11 mouse cellular contexts compared by ENCODE assay signal in genomic region chr17:5261874-5262605, GRCm38 (mm10).
A peak's percentile ranks its signal among the peaks of the same experiment; 100 is the strongest.
DNase-seq lines count a peak whose midpoint lies in the region; ATAC-seq and TF ChIP-seq lines count a peak whose summit lies in the region.
"Had no signal": no experiment of that assay in that cellular context is flagged by ENCODE, and none has a peak within 500 bp of the region (broad histone marks: within the 10 kb centered on the region; RNA-seq: fewer than 3 reads in every experiment).

No protein-coding gene starts in this region.

- H3K4me3 ChIP-seq in heart, adult 2 months, result no peak overlapping the region
- H3K4me3 ChIP-seq in heart, embryonic 10.5 days, result no peak overlapping the region
- H3K4me3 ChIP-seq in lung, embryonic 14.5 days (ENCODE audit: low read depth, low read length), result no peak overlapping the region
- no peak overlapping the region for H3K4me3 ChIP-seq in intestine, embryonic 16.5 days (ENCODE audit: low read length)
- H3K4me3 ChIP-seq in neural tube, embryonic 15.5 days (replicated peaks), result no peak overlapping the region
- H3K4me3 ChIP-seq: myocyte had no signal

- no peaks in the 10 kb centered on the region for H3K79me2 ChIP-seq in heart, adult 2 months (replicated peaks; ENCODE audit: control insufficient read depth, insufficient read depth, low read length)

- peak; percentile 56 for ATAC-seq in lung, embryonic 14.5 days (ENCODE audit: insufficient read depth)
- peak; percentile 55 for ATAC-seq in intestine, embryonic 16.5 days
- 0 out of 2 replicates have a peak, but pooled peaks have one; percentile 18 for ATAC-seq in neural tube, embryonic 15.5 days (ENCODE audit: low FRiP score)
- ATAC-seq in cerebellum, adult (ENCODE audit: insufficient number of reproducible peaks, low FRiP score, low TSS enrichment), result no peak

- H3K27ac ChIP-seq in heart, adult 2 months, result no peak overlapping the region
- H3K27ac ChIP-seq in heart, embryonic 10.5 days, result no peak overlapping the region
- no peak overlapping the region for H3K27ac ChIP-seq in lung, embryonic 14.5 days (ENCODE audit: low read depth)
- H3K27ac ChIP-seq in intestine, embryonic 16.5 days (ENCODE audit: low read length), result no peak overlapping the region
- H3K27ac ChIP-seq in neural tube, embryonic 15.5 days (replicated peaks), result no peak overlapping the region; the same call in 1 of the 2 replicates

- no peak for TF ChIP-seq EP300 in heart, adult 2 months (IDR thresholded peaks at IDR 0.05; ENCODE audit: insufficient read depth, low read depth, low read length)

- no peaks in the 10 kb centered on the region for H3K9me3 ChIP-seq in heart, embryonic 10.5 days
- H3K9me3 ChIP-seq in lung, embryonic 14.5 days (ENCODE audit: low read depth, low read length), result no peaks in the 10 kb centered on the region
- no peaks in the 10 kb centered on the region for H3K9me3 ChIP-seq in intestine, embryonic 16.5 days (ENCODE audit: control insufficient read depth, low read length)
- H3K9me3 ChIP-seq in neural tube, embryonic 15.5 days (replicated peaks), result no peaks in the 10 kb centered on the region

- peak; percentile 34 to 45 for DNase-seq in heart, adult 2 months
- DNase-seq in heart, embryonic 10.5 days (ENCODE audit: low spot score), result no peak
- DNase-seq in lung, embryonic 14.5 days, result peak; percentile 33
- no peak for DNase-seq in lung, postnatal 36 days
- no peak for DNase-seq in layer of hippocampus, postnatal 25 days (ENCODE audit: extremely low spot score in 1 of 2, low spot score in 1 of 2)
- DNase-seq: kidney, postnatal 14 days; thymus, postnatal 4 days had no signal

- H3K4me1 ChIP-seq in heart, adult 2 months (ENCODE audit: control insufficient read depth, insufficient read depth, low read length), result peaks cover 5% of the 10 kb centered on the region
- H3K4me1 ChIP-seq in heart, embryonic 10.5 days, result peaks cover 16% of the 10 kb centered on the region; the same call in 1 of the 2 replicates
- no peaks in the 10 kb centered on the region for H3K4me1 ChIP-seq in lung, embryonic 14.5 days (ENCODE audit: insufficient read depth)
- 0 out of 2 replicates have a peak, but pooled peaks cover 15% of the 10 kb centered on the region for H3K4me1 ChIP-seq in intestine, embryonic 16.5 days (ENCODE audit: control insufficient read depth, insufficient read depth, low read length)
- H3K4me1 ChIP-seq in neural tube, embryonic 15.5 days, result peaks cover 30% of the 10 kb centered on the region

- no peaks in the 10 kb centered on the region for H3K36me3 ChIP-seq in heart, adult 2 months (ENCODE audit: control insufficient read depth, insufficient read depth, low read length)
- H3K36me3 ChIP-seq in heart, embryonic 10.5 days, result peaks cover 6% of the 10 kb centered on the region
- H3K36me3 ChIP-seq in lung, embryonic 14.5 days (ENCODE audit: insufficient read depth), result peaks cover 7% of the 10 kb centered on the region; the same call in 1 of the 2 replicates
- no peaks in the 10 kb centered on the region; the same call in 1 of the 2 replicates for H3K36me3 ChIP-seq in intestine, embryonic 16.5 days (ENCODE audit: control insufficient read depth, insufficient read depth, low read length)
- H3K36me3 ChIP-seq in neural tube, embryonic 15.5 days, result peaks cover 3% of the 10 kb centered on the region; the same call in 1 of the 2 replicates

- H3K9ac ChIP-seq in heart, adult 2 months (ENCODE audit: low read depth, low read length), result no peak overlapping the region
- H3K9ac ChIP-seq in lung, embryonic 14.5 days, result no peak overlapping the region
- H3K9ac ChIP-seq in intestine, embryonic 16.5 days (ENCODE audit: low read depth, low read length), result no peak overlapping the region
- H3K9ac ChIP-seq in neural tube, embryonic 15.5 days (replicated peaks), result no peak overlapping the region

- H3K4me2 ChIP-seq in lung, embryonic 14.5 days, result no peak overlapping the region
- H3K4me2 ChIP-seq in intestine, embryonic 16.5 days (ENCODE audit: low read depth, low read length), result no peak overlapping the region
- H3K4me2 ChIP-seq in neural tube, embryonic 15.5 days, result no peak overlapping the region

- no peak for TF ChIP-seq CTCF in heart, adult 2 months (IDR thresholded peaks at IDR 0.05)
- no peak for TF ChIP-seq CTCF in lung, embryonic 14.5 days (IDR thresholded peaks at IDR 0.05; ENCODE audit: low read depth)

- intact Hi-C loops in heart, adult 2 months (cut with DNase I), result no loop called here

- WGBS in heart, adult 2 months, result 78% methylated on average over 22 of the region's 22 CpGs
- 82% methylated on average over 22 of the region's 22 CpGs for WGBS in heart, embryonic 10.5 days
- 45% methylated on average over 22 of the region's 22 CpGs for whole genome bisulfite sequencing in lung, embryonic 14.5 days
- WGBS in intestine, embryonic 16.5 days, result 60% methylated on average over 22 of the region's 22 CpGs
- 50% methylated on average over 22 of the region's 22 CpGs for WGBS in neural tube, embryonic 15.5 days

- H3K27me3 ChIP-seq in heart, adult 2 months (ENCODE audit: control insufficient read depth, insufficient read depth, low read length), result no peaks in the 10 kb centered on the region
- no peaks in the 10 kb centered on the region for H3K27me3 ChIP-seq in heart, embryonic 10.5 days (ENCODE audit: insufficient read depth, poor library complexity, severe bottlenecking)
- H3K27me3 ChIP-seq in lung, embryonic 14.5 days (ENCODE audit: insufficient read depth, low read length), result no peaks in the 10 kb centered on the region
- no peaks in the 10 kb centered on the region for H3K27me3 ChIP-seq in intestine, embryonic 16.5 days (replicated peaks; ENCODE audit: control insufficient read depth, insufficient read depth, low read length)
- no peaks in the 10 kb centered on the region for H3K27me3 ChIP-seq in neural tube, embryonic 15.5 days (replicated peaks)

- no peak for TF ChIP-seq POLR2A in heart, adult 2 months (IDR thresholded peaks at IDR 0.05; ENCODE audit: insufficient read depth, low read depth, low read length)

Comparison
In these comparisons a context has a peak if more than half of its experiments do, and no peak if none do; other contexts are left out.
1. DNase-seq: peak in heart, adult 2 months (2 of 2) and lung, embryonic 14.5 days (single experiment); none in heart, embryonic 10.5 days (single experiment), lung, postnatal 36 days (single experiment) and layer of hippocampus, postnatal 25 days (0 of 2).